Mouse (Mus musculus): ENCODE results near the gene Chst12. TPM values are rescaled to one million over a fixed set of nuclear protein-coding genes. Genes with fewer than 3 reads are reported as not detected.
"Not testable (repeated sequence)": the region's sequence is repeated elsewhere in the genome, so short reads cannot be mapped to it uniquely, and the experiment has no call there.

Chst12 gene
- 49.6 and 60.5 TPM in 2 replicates for polyA plus RNA-seq (2012; rRNA removed)

GRCm38 (mm10) chr5:140505208-140505780 lies at the start of gene Chst12:
Gene Chst12, plus strand, starts transcription at chr5:140505550.
- under 1% methylated on average over 38 of the region's 38 CpGs for WGBS
- DNase-seq = peak; percentile 99
- TF ChIP-seq CTCF (IDR thresholded peaks at IDR 0.05; ENCODE audit: insufficient read depth, low read length) = no peak
- TF ChIP-seq POLR2A (IDR thresholded peaks at IDR 0.05; ENCODE audit: borderline replicate concordance, extremely low read depth, low read depth, low read length) = peak; percentile 87; the same call in 1 of the 2 replicates
- H3K4me1 ChIP-seq (ENCODE audit: control insufficient read depth, insufficient read depth, low read length) = peaks cover 31% of the 10 kb centered on the region
- peak within 1 kb of the TSS; percentile 86 for H3K4me3 ChIP-seq (replicated peaks; ENCODE audit: extremely low read depth, low read depth, low read length)

- TF ChIP-seq POLR2A (IDR thresholded peaks at IDR 0.05; ENCODE audit: borderline replicate concordance, extremely low read depth, low read depth, low read length) = no peak
- no peak for TF ChIP-seq CTCF (IDR thresholded peaks at IDR 0.05; ENCODE audit: insufficient read depth, low read length)
- Histone ChIP-seq H3K4me1 (ENCODE audit: control insufficient read depth, insufficient read depth, low read length) (no peaks in the 10 kb centered on the region), H3K4me3 (replicated peaks; ENCODE audit: extremely low read depth, low read depth, low read length) (no peak overlapping the region)
- no peak for DNase-seq
- 86% methylated on average over 3 of the region's 3 CpGs for WGBS
Measured at GRCm38 (mm10) chr5:140461476-140461875, 43.9 kb upstream of the Chst12 start.

GRCm38 (mm10) chr5:140463151-140463550 lies 42.2 kb upstream of the Chst12 start:
- 81% methylated on average over 2 of the region's 2 CpGs for WGBS
- H3K4me3 ChIP-seq (replicated peaks; ENCODE audit: extremely low read depth, low read depth, low read length); H3K4me1 ChIP-seq (ENCODE audit: control insufficient read depth, insufficient read depth, low read length); DNase-seq: not testable (repeated sequence)

GRCm38 (mm10) chr5:140464943-140465342 lies 40.4 kb upstream of the Chst12 start:
- WGBS = 87% methylated on average over 2 of the region's 2 CpGs
- no peak overlapping the region for H3K4me3 ChIP-seq (replicated peaks; ENCODE audit: extremely low read depth, low read depth, low read length)
- no peak for DNase-seq
- no peak for TF ChIP-seq POLR2A (IDR thresholded peaks at IDR 0.05; ENCODE audit: borderline replicate concordance, extremely low read depth, low read depth, low read length)
- TF ChIP-seq CTCF (IDR thresholded peaks at IDR 0.05; ENCODE audit: insufficient read depth, low read length) = no peak
- H3K4me1 ChIP-seq (ENCODE audit: control insufficient read depth, insufficient read depth, low read length) = no peaks in the 10 kb centered on the region

GRCm38 (mm10) chr5:140472336-140472735 lies 33.0 kb upstream of the Chst12 start:
- DNase-seq = no peak
- Histone ChIP-seq H3K4me1 (ENCODE audit: control insufficient read depth, insufficient read depth, low read length) (no peaks in the 10 kb centered on the region), H3K4me3 (replicated peaks; ENCODE audit: extremely low read depth, low read depth, low read length) (no peak overlapping the region)
- WGBS = 80% methylated on average over 3 of the region's 3 CpGs
- TF ChIP-seq CTCF (IDR thresholded peaks at IDR 0.05; ENCODE audit: insufficient read depth, low read length) (no peak), POLR2A (IDR thresholded peaks at IDR 0.05; ENCODE audit: borderline replicate concordance, extremely low read depth, low read depth, low read length) (no peak)

- no peaks in the 10 kb centered on the region for H3K4me1 ChIP-seq (ENCODE audit: control insufficient read depth, insufficient read depth, low read length)
- DNase-seq = no peak
- H3K4me3 ChIP-seq (replicated peaks; ENCODE audit: extremely low read depth, low read depth, low read length) = no peak overlapping the region
- 60% methylated on average over 4 of the region's 4 CpGs for WGBS
- TF ChIP-seq POLR2A (IDR thresholded peaks at IDR 0.05; ENCODE audit: borderline replicate concordance, extremely low read depth, low read depth, low read length) (no peak), CTCF (IDR thresholded peaks at IDR 0.05; ENCODE audit: insufficient read depth, low read length) (no peak)
Measured at GRCm38 (mm10) chr5:140481458-140481857, 23.9 kb upstream of the Chst12 start.

- DNase-seq = no peak
- 73% methylated on average over 6 of the region's 6 CpGs for WGBS
- Histone ChIP-seq H3K4me1 (ENCODE audit: control insufficient read depth, insufficient read depth, low read length) (no peaks in the 10 kb centered on the region), H3K4me3 (replicated peaks; ENCODE audit: extremely low read depth, low read depth, low read length) (no peak overlapping the region)
- TF ChIP-seq CTCF (IDR thresholded peaks at IDR 0.05; ENCODE audit: insufficient read depth, low read length) = no peak
- TF ChIP-seq POLR2A (IDR thresholded peaks at IDR 0.05; ENCODE audit: borderline replicate concordance, extremely low read depth, low read depth, low read length) = no peak
Measured at GRCm38 (mm10) chr5:140491142-140491541, 14.2 kb upstream of the Chst12 start.

GRCm38 (mm10) chr5:140492684-140493233 lies 12.6 kb upstream of the Chst12 start:
- no peak overlapping the region for H3K4me3 ChIP-seq (replicated peaks; ENCODE audit: extremely low read depth, low read depth, low read length)
- no peak for DNase-seq
- H3K4me1 ChIP-seq (ENCODE audit: control insufficient read depth, insufficient read depth, low read length) = no peaks in the 10 kb centered on the region
- TF ChIP-seq CTCF (IDR thresholded peaks at IDR 0.05; ENCODE audit: insufficient read depth, low read length) (no peak), POLR2A (IDR thresholded peaks at IDR 0.05; ENCODE audit: borderline replicate concordance, extremely low read depth, low read depth, low read length) (no peak)
- WGBS = 23% methylated on average over 11 of the region's 11 CpGs

- DNase-seq = peak; percentile 9
- WGBS = 54% methylated on average over 6 of the region's 6 CpGs
- Histone ChIP-seq H3K4me1 (ENCODE audit: control insufficient read depth, insufficient read depth, low read length) (peaks cover 6% of the 10 kb centered on the region), H3K4me3 (replicated peaks; ENCODE audit: extremely low read depth, low read depth, low read length) (no peak overlapping the region)
- TF ChIP-seq CTCF (IDR thresholded peaks at IDR 0.05; ENCODE audit: insufficient read depth, low read length) (no peak), POLR2A (IDR thresholded peaks at IDR 0.05; ENCODE audit: borderline replicate concordance, extremely low read depth, low read depth, low read length) (no peak)
Measured at GRCm38 (mm10) chr5:140498176-140498575, 7.2 kb upstream of the Chst12 start.

- 68% methylated on average over 6 of the region's 6 CpGs for WGBS
- peaks cover 12% of the 10 kb centered on the region for H3K4me1 ChIP-seq (ENCODE audit: control insufficient read depth, insufficient read depth, low read length)
- no peak overlapping the region for H3K4me3 ChIP-seq (replicated peaks; ENCODE audit: extremely low read depth, low read depth, low read length)
- TF ChIP-seq CTCF (IDR thresholded peaks at IDR 0.05; ENCODE audit: insufficient read depth, low read length) (no peak), POLR2A (IDR thresholded peaks at IDR 0.05; ENCODE audit: borderline replicate concordance, extremely low read depth, low read depth, low read length) (no peak)
- no peak for DNase-seq
Measured at GRCm38 (mm10) chr5:140500736-140501135, 4.6 kb upstream of the Chst12 start.
